Mouse (Mus musculus) ES-E14 (cell line): ENCODE measurements around the gene Gzmg.

Experiments used
- CHD2 ChIP-seq: IDR thresholded peaks from 2 replicates; pipeline ENCODE4 v1.6.1; 2014; ENCODE audit warnings: mild to moderate bottlenecking, low read depth, low read length, inconsistent platforms
- HCFC1 ChIP-seq: IDR thresholded peaks from 2 replicates; pipeline ENCODE4 v1.6.1; 2012; ENCODE audit warnings: low read length, inconsistent platforms, borderline replicate concordance; ENCODE audit not compliant: insufficient read depth
- MAFK ChIP-seq: IDR thresholded peaks from 2 replicates; pipeline ENCODE4 v1.6.1; 2014; ENCODE audit warnings: mild to moderate bottlenecking, low read depth, low read length, inconsistent platforms; ENCODE audit not compliant: insufficient read depth
- ZNF384 ChIP-seq: IDR thresholded peaks from 2 replicates; pipeline ENCODE4 v1.6.1; 2012; ENCODE audit warnings: low read depth, low read length, inconsistent platforms

DNA sequence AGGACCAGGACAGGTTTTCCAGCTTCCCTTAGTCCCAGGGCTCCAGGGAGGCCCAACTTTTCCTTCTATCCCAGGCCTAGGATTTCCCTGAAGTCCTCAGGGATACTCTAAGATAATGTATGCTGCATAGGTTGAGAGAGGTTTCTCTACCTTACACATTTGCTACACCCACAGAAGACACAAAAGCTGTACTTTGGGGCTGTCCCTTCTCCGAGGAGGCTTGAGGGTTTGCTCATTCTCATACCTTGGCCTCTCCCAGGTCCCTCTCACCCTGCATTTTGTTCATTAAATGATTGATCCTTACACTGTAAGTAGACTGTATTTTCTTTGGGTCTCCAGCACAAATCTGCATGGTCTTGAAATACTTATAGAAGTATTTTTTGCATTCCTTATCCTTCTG, 46.2 kb upstream of the Gzmg start:
- TF ChIP-seq ZNF384: no peak
- no peak for TF ChIP-seq HCFC1
- TF ChIP-seq MAFK: no peak
- no peak for TF ChIP-seq CHD2
